Mouse (Mus musculus) forebrain, embryonic 11.5 days (tissue): ENCODE measurements at regions not wholly inside any gene's neighbourhood (a gene's known extent, or its start where the extent isn't known, plus 50 kb on each side); places are given as distances from the start of the nearest gene placed in this dataset.

Experiments used
- ATAC-seq: fragments of 200-750 bp; cut with Nextera tagmentation; replicated peaks from 2 replicates; pipeline ENCODE4 v1.8.0; 2017; ENCODE audit warnings: moderate TSS enrichment; ENCODE audit not compliant: low FRiP score
- DNase-seq: peaks from one replicate; pipeline ENCODE4 v3.0.0-alpha.2; 2017; ENCODE audit warnings: low spot score
- H3K27ac ChIP-seq: fragments of 300-500 bp; sonication (generic); 2 replicates; pipeline ENCODE4 v1.5.1; 2014; ENCODE audit warnings: low read depth, low read length
- H3K27me3 ChIP-seq: fragments of 300-500 bp; sonication (generic); 2 replicates; pipeline ENCODE4 v1.6.1; 2014; ENCODE audit warnings: mild to moderate bottlenecking, low read length, mixed read lengths; ENCODE audit not compliant: control insufficient read depth, insufficient read depth
- H3K36me3 ChIP-seq: fragments of 300-500 bp; sonication (generic); 2 replicates; pipeline ENCODE4 v1.6.1; 2014; ENCODE audit warnings: mild to moderate bottlenecking, low read length, moderate library complexity, mixed read lengths; ENCODE audit not compliant: control insufficient read depth, insufficient read depth
- H3K4me1 ChIP-seq: fragments of 300-500 bp; sonication (generic); replicated peaks from 2 replicates; pipeline ENCODE4 v1.6.1; 2014; ENCODE audit warnings: low read length, mixed read lengths; ENCODE audit not compliant: control insufficient read depth, insufficient read depth
- H3K4me2 ChIP-seq: fragments of 300-500 bp; sonication (generic); 2 replicates; pipeline ENCODE4 v1.6.1; 2014; ENCODE audit warnings: low read depth, mild to moderate bottlenecking, low read length, moderate library complexity, mixed read lengths; ENCODE audit not compliant: severe bottlenecking
- H3K4me3 ChIP-seq: fragments of 300-500 bp; sonication (generic); 2 replicates; pipeline ENCODE4 v1.5.1; 2014; ENCODE audit warnings: low read depth, low read length
- H3K9ac ChIP-seq: fragments of 300-500 bp; sonication (generic); 2 replicates; pipeline ENCODE4 v1.6.1; 2014; ENCODE audit warnings: low read length
- H3K9me3 ChIP-seq: fragments of 300-500 bp; sonication (generic); 2 replicates; pipeline ENCODE4 v1.6.1; 2016; ENCODE audit warnings: low read length, mixed read lengths; ENCODE audit not compliant: control insufficient read depth
- WGBS: fragments of 180-500 bp; shearing (Covaris S2); extraction: QIAGEN DNeasy Blood & Tissue Kit; methylation state at CpG from one replicate; pipeline ENCODE4 v1.1.7; 2014; 5-methylcytosine and 5-hydroxymethylcytosine counted together

- H3K27me3 ChIP-seq: no peaks in the 10 kb centered on the region
- H3K4me3 ChIP-seq: no peak overlapping the region
- H3K4me2 ChIP-seq: no peak overlapping the region
- H3K36me3 ChIP-seq: no peaks in the 10 kb centered on the region
- H3K4me1 ChIP-seq: peaks cover 11% of the 10 kb centered on the region
- 93% methylated on average over 4 of the region's 4 CpGs for WGBS
- no peak overlapping the region for H3K27ac ChIP-seq
- H3K9me3 ChIP-seq: no peaks in the 10 kb centered on the region
- H3K9ac ChIP-seq: no peak overlapping the region
- DNase-seq (no peak), ATAC-seq (no peak)
These were observed 82.0 kb upstream of the 4930583I09Rik start for GRCm38 (mm10) chr17:64917830-64918229.

GRCm38 (mm10) chr17:64916657-64917056 lies 80.8 kb upstream of the 4930583I09Rik start:
- Histone ChIP-seq H3K27ac (no peak overlapping the region), H3K9ac (no peak overlapping the region), H3K4me1 (peaks cover 11% of the 10 kb centered on the region), H3K4me3 (no peak overlapping the region), H3K36me3 (no peaks in the 10 kb centered on the region), H3K27me3 (no peaks in the 10 kb centered on the region), H3K4me2 (no peak overlapping the region), H3K9me3 (no peaks in the 10 kb centered on the region)
- DNase-seq (no peak), ATAC-seq (no peak)
- WGBS: 69% methylated on average over 6 of the region's 6 CpGs

- no peak for DNase-seq
- H3K27ac ChIP-seq: no peak overlapping the region
- ATAC-seq: peak; percentile 53; the same call in 1 of the 2 replicates
These were observed 79.8 kb upstream of the 4930583I09Rik start for GRCm38 (mm10) chr17:64915708-64916107.

GRCm38 (mm10) chr17:64915025-64915424 lies 79.2 kb upstream of the 4930583I09Rik start:
- H3K27me3 ChIP-seq: no peaks in the 10 kb centered on the region
- peaks cover 11% of the 10 kb centered on the region for H3K4me1 ChIP-seq
- 11% methylated on average over 4 of the region's 4 CpGs for WGBS
- no peak overlapping the region for H3K27ac ChIP-seq
- H3K9ac ChIP-seq: no peak overlapping the region
- DNase-seq (no peak), ATAC-seq (no peak)
- H3K36me3 ChIP-seq: no peaks in the 10 kb centered on the region
- H3K4me3 ChIP-seq: no peak overlapping the region
- H3K4me2 ChIP-seq: no peak overlapping the region
- H3K9me3 ChIP-seq: no peaks in the 10 kb centered on the region

More at GRCm38 (mm10) chr17:64915708-64916107, 79.8 kb upstream of the 4930583I09Rik start:
- Histone ChIP-seq H3K9ac (no peak overlapping the region), H3K27me3 (no peaks in the 10 kb centered on the region), H3K4me3 (no peak overlapping the region), H3K4me1 (peaks cover 11% of the 10 kb centered on the region), H3K4me2 (no peak overlapping the region), H3K9me3 (no peaks in the 10 kb centered on the region), H3K36me3 (no peaks in the 10 kb centered on the region)
- WGBS: 43% methylated on average over 3 of the region's 3 CpGs

- Histone ChIP-seq H3K9ac (no peak overlapping the region), H3K27ac (no peak overlapping the region), H3K4me1 (peaks cover 11% of the 10 kb centered on the region), H3K9me3 (no peaks in the 10 kb centered on the region), H3K4me2 (no peak overlapping the region), H3K36me3 (no peaks in the 10 kb centered on the region), H3K27me3 (no peaks in the 10 kb centered on the region), H3K4me3 (no peak overlapping the region)
- peak; percentile 64 for ATAC-seq
- DNase-seq: no peak
- 56% methylated on average over 8 of the region's 8 CpGs for WGBS
These were observed 78.4 kb upstream of the 4930583I09Rik start for GRCm38 (mm10) chr17:64914302-64914701.

GRCm38 (mm10) chr17:64908671-64909070 lies 72.8 kb upstream of the 4930583I09Rik start:
- no peak overlapping the region for H3K27ac ChIP-seq
- H3K9me3 ChIP-seq: no peaks in the 10 kb centered on the region
- no peak overlapping the region for H3K9ac ChIP-seq
- H3K36me3 ChIP-seq: no peaks in the 10 kb centered on the region
- DNase-seq (no peak), ATAC-seq (no peak)
- 86% methylated on average over 1 of the region's 1 CpGs for WGBS
- H3K4me2 ChIP-seq: no peak overlapping the region
- H3K27me3 ChIP-seq: no peaks in the 10 kb centered on the region
- no peak overlapping the region for H3K4me3 ChIP-seq
- H3K4me1 ChIP-seq: peaks cover 1% of the 10 kb centered on the region; the same call in 1 of the 2 replicates

GRCm38 (mm10) chr17:64901721-64902623 lies 66.1 kb upstream of the 4930583I09Rik start:
- Histone ChIP-seq H3K9ac (no peak overlapping the region), H3K4me3 (no peak overlapping the region), H3K27ac (no peak overlapping the region), H3K4me2 (no peak overlapping the region), H3K4me1 (no peaks in the 10 kb centered on the region), H3K36me3 (no peaks in the 10 kb centered on the region), H3K27me3 (no peaks in the 10 kb centered on the region), H3K9me3 (no peaks in the 10 kb centered on the region)
- DNase-seq: no peak
- ATAC-seq: no peak
- WGBS: 72% methylated on average over 17 of the region's 17 CpGs

GRCm38 (mm10) chr17:64897473-64897872 lies 61.6 kb upstream of the 4930583I09Rik start:
- no peak overlapping the region for H3K9ac ChIP-seq
- no peak overlapping the region for H3K4me2 ChIP-seq
- H3K9me3 ChIP-seq: no peaks in the 10 kb centered on the region
- no peaks in the 10 kb centered on the region for H3K4me1 ChIP-seq
- ATAC-seq: no peak
- no peaks in the 10 kb centered on the region for H3K36me3 ChIP-seq
- no peaks in the 10 kb centered on the region for H3K27me3 ChIP-seq
- H3K4me3 ChIP-seq: no peak overlapping the region
- WGBS: 64% methylated on average over 1 of the region's 1 CpGs
- H3K27ac ChIP-seq: no peak overlapping the region
- DNase-seq: no peak

- Histone ChIP-seq H3K4me2 (no peak overlapping the region), H3K27me3 (no peaks in the 10 kb centered on the region), H3K36me3 (no peaks in the 10 kb centered on the region), H3K9ac (no peak overlapping the region), H3K27ac (no peak overlapping the region), H3K4me3 (no peak overlapping the region), H3K9me3 (no peaks in the 10 kb centered on the region), H3K4me1 (no peaks in the 10 kb centered on the region)
- WGBS: 94% methylated on average over 10 of the region's 10 CpGs
- ATAC-seq (no peak), DNase-seq (no peak)
These were observed 60.0 kb upstream of the 4930583I09Rik start for GRCm38 (mm10) chr17:64895886-64896285.
